Mouse (Mus musculus) spleen, adult 2 months (tissue): ENCODE measurements at regions not wholly inside any gene's neighbourhood (a gene's known extent, or its start where the extent isn't known, plus 50 kb on each side); places are given as distances from the start of the nearest gene placed in this dataset.

ENCODE experiments used
- DNase-seq, 2 experiments: peaks; one replicate each; pipeline versions ENCODE4 v3.0.0 to v3.0.0-alpha.2; 2012 to 2021; ENCODE audit warnings: low spot score in 2 of 2, low read depth in 1 of 2
- H3K27ac ChIP-seq: fragments of 200-500 bp; 2 replicates; pipeline ENCODE4 v1.5.1; 2012; ENCODE audit warnings: low read length, inconsistent platforms; ENCODE audit not compliant: insufficient read depth
- H3K27me3 ChIP-seq: fragments of 200-500 bp; 2 replicates; pipeline ENCODE4 v1.6.1; 2012; ENCODE audit warnings: mild to moderate bottlenecking, moderate library complexity, low read length, inconsistent platforms; ENCODE audit not compliant: control insufficient read depth, insufficient read depth
- H3K36me3 ChIP-seq: fragments of 200-500 bp; 2 replicates; pipeline ENCODE4 v1.6.1; 2012; ENCODE audit warnings: mild to moderate bottlenecking, low read length, inconsistent platforms; ENCODE audit not compliant: control insufficient read depth, insufficient read depth
- H3K4me1 ChIP-seq: fragments of 200-500 bp; 2 replicates; pipeline ENCODE4 v1.6.1; 2011; ENCODE audit warnings: inconsistent platforms; ENCODE audit not compliant: control insufficient read depth, insufficient read depth, insufficient read length
- H3K4me3 ChIP-seq: fragments of 200-500 bp; 2 replicates; pipeline ENCODE4 v1.5.1; 2011; ENCODE audit warnings: mild to moderate bottlenecking, inconsistent platforms; ENCODE audit not compliant: insufficient read depth, insufficient read length; ENCODE audit errors: extremely low read depth
- CTCF ChIP-seq: fragments of 200-500 bp; IDR thresholded peaks from 2 replicates; pipeline ENCODE4 v1.5.1; 2011; ENCODE audit warnings: mild to moderate bottlenecking, inconsistent platforms; ENCODE audit not compliant: insufficient read depth, insufficient read length, insufficient replicate concordance; ENCODE audit errors: extremely low read depth
- POLR2A ChIP-seq: fragments of 200-500 bp; IDR thresholded peaks from 2 replicates; pipeline ENCODE4 v1.6.1; 2011; ENCODE audit warnings: low read depth, low read length, inconsistent platforms
- WGBS: fragments of 180-500 bp; shearing (Covaris S2); methylation state at CpG from one replicate; pipeline ENCODE4 v1.1.7; 2018; 5-methylcytosine and 5-hydroxymethylcytosine counted together

DNA sequence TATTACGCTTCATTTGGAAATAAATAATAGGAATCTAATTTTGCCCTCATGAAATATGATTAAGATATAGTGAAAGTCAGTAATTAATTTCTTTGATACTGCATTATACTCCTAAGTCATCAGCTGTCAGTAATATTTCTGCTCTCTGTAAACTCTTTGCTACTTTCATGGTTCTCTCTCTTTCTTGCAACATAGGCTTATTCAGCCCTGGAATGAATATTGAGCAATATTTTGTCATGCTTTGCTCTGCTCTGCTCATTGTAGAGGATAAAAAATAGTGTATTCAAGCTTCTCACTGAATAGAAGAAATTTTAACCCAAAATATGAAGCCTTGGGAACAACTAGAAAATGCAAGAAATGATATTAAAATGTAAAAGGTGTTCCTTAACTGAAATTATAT, 306.1 kb upstream of the C030005K15Rik start:
- Histone ChIP-seq H3K27me3 (no peaks in the 10 kb centered on the region), H3K27ac (no peak overlapping the region), H3K4me1 (no peaks in the 10 kb centered on the region), H3K36me3 (no peaks in the 10 kb centered on the region), H3K4me3 (no peak overlapping the region)
- TF ChIP-seq POLR2A = no peak
- no peak for TF ChIP-seq CTCF
- WGBS = 98% methylated on average over 1 of the region's 1 CpGs
- no peak for DNase-seq

DNA sequence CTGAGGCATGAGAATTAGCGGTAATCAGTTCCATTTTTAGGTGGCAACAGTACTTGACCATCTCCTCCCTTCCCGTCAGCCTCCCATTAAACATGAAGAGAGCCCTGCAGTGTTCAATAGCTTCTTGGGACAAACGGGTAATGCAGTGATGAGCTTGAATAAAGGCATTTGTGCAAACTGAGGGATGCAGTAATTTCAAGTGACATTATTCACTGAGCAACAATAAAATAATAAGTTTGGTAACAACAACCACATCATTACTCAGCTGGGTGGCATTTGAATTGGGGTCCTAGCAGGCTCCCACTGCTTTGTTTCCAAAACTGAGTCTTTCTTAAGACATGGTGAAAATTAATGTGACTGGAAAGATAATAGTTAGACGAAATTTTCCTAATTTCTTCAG, 315.2 kb upstream of the C030005K15Rik start:
- Histone ChIP-seq H3K4me1 (no peaks in the 10 kb centered on the region), H3K27ac (no peak overlapping the region), H3K36me3 (no peaks in the 10 kb centered on the region), H3K4me3 (no peak overlapping the region), H3K27me3 (no peaks in the 10 kb centered on the region)
- WGBS = 80% methylated on average over 4 of the region's 4 CpGs
- no peak for DNase-seq
- TF ChIP-seq POLR2A (no peak), CTCF (no peak)

DNA sequence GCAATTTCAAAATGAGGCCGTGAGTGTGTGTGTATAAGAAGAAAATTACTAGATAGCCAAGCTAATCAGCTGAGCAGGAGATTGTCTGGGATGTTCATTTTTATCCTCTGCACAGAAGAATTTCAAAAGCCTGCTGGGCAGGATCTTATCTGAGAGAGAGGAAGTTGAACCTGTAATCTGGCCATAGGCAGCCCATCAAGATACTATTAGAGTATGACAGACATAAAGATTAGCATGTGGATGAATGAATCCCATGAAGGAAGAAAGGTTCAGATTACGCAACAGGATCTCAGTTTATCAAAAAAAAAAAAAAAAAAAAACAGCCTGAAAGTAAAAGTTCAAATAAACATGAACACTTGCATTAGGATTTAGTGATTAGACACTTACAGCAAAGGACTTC, 317.3 kb upstream of the C030005K15Rik start:
- WGBS = 70% methylated on average over 2 of the region's 2 CpGs
- no peaks in the 10 kb centered on the region for H3K27me3 ChIP-seq
- no peaks in the 10 kb centered on the region for H3K36me3 ChIP-seq
- no peaks in the 10 kb centered on the region for H3K4me1 ChIP-seq
- DNase-seq = no peak
- TF ChIP-seq POLR2A (no peak), CTCF (no peak)
- no peak overlapping the region for H3K4me3 ChIP-seq
- H3K27ac ChIP-seq = no peak overlapping the region

DNA sequence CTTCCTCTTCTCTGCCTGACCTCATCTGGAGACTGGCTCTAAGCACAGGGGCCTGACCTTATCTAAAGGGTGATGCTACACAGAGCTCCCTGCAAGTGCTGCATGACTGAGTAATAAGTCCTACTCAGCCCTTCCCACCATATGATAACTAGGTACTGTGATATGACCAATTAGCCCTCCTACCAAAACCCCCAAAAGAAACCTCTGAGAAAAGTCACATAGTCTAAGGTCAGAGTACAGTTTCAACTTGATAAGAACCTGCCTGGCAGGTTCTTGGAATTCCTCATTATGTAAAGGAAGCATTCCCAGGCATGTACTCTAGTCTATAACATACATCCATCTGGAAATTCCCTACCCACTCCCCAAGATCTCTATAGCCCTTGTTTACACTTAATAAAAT, 318.0 kb upstream of the C030005K15Rik start:
- Histone ChIP-seq H3K27ac (no peak overlapping the region), H3K36me3 (no peaks in the 10 kb centered on the region), H3K27me3 (no peaks in the 10 kb centered on the region), H3K4me1 (no peaks in the 10 kb centered on the region), H3K4me3 (no peak overlapping the region)
- DNase-seq = no peak
- TF ChIP-seq POLR2A = no peak
- TF ChIP-seq CTCF = no peak

DNA sequence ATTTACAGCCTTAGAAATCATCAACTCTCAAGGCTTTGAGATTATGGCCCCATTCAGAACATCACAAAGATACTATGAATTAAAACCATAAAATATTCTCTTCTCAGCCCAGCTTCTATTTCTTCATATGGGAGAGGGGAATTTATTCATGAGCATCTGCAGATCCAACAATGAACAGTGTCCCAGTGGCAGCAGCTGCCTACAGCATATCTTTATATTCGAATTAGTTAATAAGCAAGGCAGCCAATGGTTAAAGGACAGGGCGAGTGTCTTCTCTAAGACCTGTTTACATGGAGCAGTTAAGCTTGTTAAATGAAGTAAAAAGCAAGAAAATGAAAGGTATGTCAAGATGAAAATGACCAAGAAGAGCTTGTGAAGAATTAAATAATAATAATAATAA, 346.9 kb upstream of the C030005K15Rik start:
- Histone ChIP-seq H3K4me1 (no peaks in the 10 kb centered on the region), H3K27ac (no peak overlapping the region), H3K27me3 (no peaks in the 10 kb centered on the region), H3K4me3 (no peak overlapping the region), H3K36me3 (no peaks in the 10 kb centered on the region)
- no peak for TF ChIP-seq POLR2A
- no peak for TF ChIP-seq CTCF
- no peak for DNase-seq
- WGBS = 77% methylated on average over 2 of the region's 2 CpGs

DNA sequence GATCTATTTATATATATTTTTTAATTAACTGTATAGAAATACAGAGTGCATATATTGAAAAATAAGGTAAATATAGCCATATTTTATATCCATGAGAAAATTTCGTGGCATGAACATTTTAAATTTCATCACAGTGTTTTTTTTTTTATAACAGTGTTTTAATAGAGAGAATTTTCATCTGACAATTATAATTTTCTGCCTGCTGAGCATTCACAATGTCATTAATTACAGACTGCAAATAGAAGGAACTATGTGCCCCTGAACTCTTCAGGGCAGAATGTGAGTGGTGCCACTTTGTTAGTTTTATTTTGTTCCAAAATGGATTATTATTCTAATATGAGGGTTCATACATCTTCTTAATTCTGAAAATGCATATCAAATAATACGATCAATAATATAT, 358.3 kb upstream of the C030005K15Rik start:
- WGBS = 57% methylated on average over 2 of the region's 2 CpGs
- Histone ChIP-seq H3K4me1 (no peaks in the 10 kb centered on the region), H3K27ac (no peak overlapping the region), H3K36me3 (no peaks in the 10 kb centered on the region), H3K27me3 (no peaks in the 10 kb centered on the region), H3K4me3 (no peak overlapping the region)
- TF ChIP-seq POLR2A (no peak), CTCF (no peak)
- no peak for DNase-seq

DNA sequence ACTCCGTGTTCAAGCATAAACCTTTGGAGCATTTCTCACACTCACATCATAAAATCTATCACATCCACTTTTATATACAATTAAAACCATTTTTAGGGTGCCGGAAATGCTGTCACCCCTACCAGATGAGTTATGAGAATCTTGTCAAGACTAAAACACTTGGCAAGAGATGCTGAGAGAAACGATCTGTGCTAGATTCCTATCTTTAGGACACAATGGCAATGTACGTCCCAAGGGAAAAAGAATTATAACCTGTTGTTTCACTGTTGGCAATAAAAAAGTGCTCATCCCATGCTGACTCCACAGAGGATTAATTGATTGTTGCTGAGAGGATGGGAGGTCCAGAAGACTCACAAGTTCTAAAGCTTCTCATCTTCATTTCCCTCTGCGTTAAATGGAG, 389.7 kb upstream of the C030005K15Rik start:
- no peak for DNase-seq
- Histone ChIP-seq H3K4me1 (no peaks in the 10 kb centered on the region), H3K27me3 (no peaks in the 10 kb centered on the region), H3K36me3 (no peaks in the 10 kb centered on the region), H3K27ac (no peak overlapping the region), H3K4me3 (no peak overlapping the region)
- WGBS = 81% methylated on average over 5 of the region's 5 CpGs
- TF ChIP-seq CTCF (no peak), POLR2A (no peak)

DNA sequence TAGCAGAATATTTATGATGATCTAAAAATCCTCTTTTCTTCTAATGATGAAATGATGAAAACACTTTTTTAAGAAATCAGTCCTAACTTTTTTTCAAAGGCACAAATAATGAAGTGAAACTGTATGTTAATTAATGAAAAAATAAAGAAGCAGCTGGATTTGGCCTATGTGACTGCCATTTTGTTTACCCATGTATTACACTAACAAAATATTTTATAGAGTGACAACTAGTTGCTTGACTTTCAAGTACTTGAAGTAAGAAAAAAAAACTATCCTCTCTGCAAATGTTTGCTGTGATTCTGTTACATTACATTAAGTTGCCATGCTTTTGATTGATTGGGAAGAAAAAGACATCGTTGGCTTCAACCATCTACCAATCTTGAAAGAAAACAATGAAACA, 399.2 kb upstream of the C030005K15Rik start:
- Histone ChIP-seq H3K4me3 (no peak overlapping the region), H3K36me3 (no peaks in the 10 kb centered on the region), H3K4me1 (no peaks in the 10 kb centered on the region), H3K27me3 (no peaks in the 10 kb centered on the region), H3K27ac (no peak overlapping the region)
- TF ChIP-seq POLR2A (no peak), CTCF (no peak)
- DNase-seq = no peak
- WGBS = 86% methylated on average over 1 of the region's 1 CpGs
